Mouse (Mus musculus) cortical plate, adult 2 months (tissue): ENCODE measurements around the gene Vamp2. TPM values are rescaled to one million over a fixed set of nuclear protein-coding genes. Genes with fewer than 3 reads are reported as not detected.
A peak's percentile ranks its signal among the peaks of the same experiment; 100 is the strongest.

Experiments used
- H3K27ac ChIP-seq: fragments of 200-500 bp; 2 replicates; pipeline ENCODE4 v1.5.1; 2012; ENCODE audit warnings: low read length, control low read depth, inconsistent platforms; ENCODE audit not compliant: insufficient read depth
- H3K4me1 ChIP-seq: fragments of 200-500 bp; 2 replicates; pipeline ENCODE4 v1.6.1; 2011; ENCODE audit warnings: low read length; ENCODE audit not compliant: control insufficient read depth, insufficient read depth
- H3K4me3 ChIP-seq: fragments of 200-500 bp; 2 replicates; pipeline ENCODE4 v1.5.1; 2011; ENCODE audit warnings: mild to moderate bottlenecking, low read length, control low read depth; ENCODE audit not compliant: insufficient read depth
- CTCF ChIP-seq: fragments of 200-500 bp; IDR thresholded peaks from 2 replicates; pipeline ENCODE4 v1.5.1; 2011; ENCODE audit warnings: mild to moderate bottlenecking, control low read depth, low read length; ENCODE audit not compliant: insufficient read depth; ENCODE audit errors: extremely low read depth
- POLR2A ChIP-seq: fragments of 200-500 bp; IDR thresholded peaks from 2 replicates; pipeline ENCODE4 v1.6.1; 2011; ENCODE audit warnings: mild to moderate bottlenecking, low read length, control low read depth; ENCODE audit not compliant: insufficient read depth; ENCODE audit errors: extremely low read depth
- polyA plus RNA-seq: library from polyadenylated mRNA; depleted of rRNA; stranded (reverse); fragments of >200 nt; gene quantifications from 2 replicates; pipeline ENCODE4 v1.2.3, GENCODE M21; 2012; rRNA removed

Gene Vamp2
- polyA plus RNA-seq, 1 experiment, result 1,156 TPM

GRCm38 (mm10) chr11:69125041-69125851, 37.0 kb downstream of the Vamp2 start:
- H3K4me3 ChIP-seq, result peak overlapping the region; percentile 44
- TF ChIP-seq CTCF (peak; percentile 38), POLR2A (no peak)
- no peak overlapping the region; the same call in 1 of the 2 replicates for H3K27ac ChIP-seq
- no peaks in the 10 kb centered on the region for H3K4me1 ChIP-seq

DNA sequence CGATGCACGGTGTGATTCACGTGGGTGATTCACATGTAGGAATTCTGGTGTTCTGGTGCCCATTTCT, 37.4 kb downstream of the Vamp2 start, which contains the start of gene Aloxe3:
TSS of gene Aloxe3 (plus strand) at position 45 of the 67 bp plus-strand sequence.
- TF ChIP-seq POLR2A, result no peak
- TF ChIP-seq CTCF, result no peak
- H3K4me3 ChIP-seq, result peak within 1 kb of the TSS; percentile 76
- no peaks in the 10 kb centered on the region for H3K4me1 ChIP-seq
- no peak within 1 kb of the TSS; the same call in 1 of the 2 replicates for H3K27ac ChIP-seq

DNA sequence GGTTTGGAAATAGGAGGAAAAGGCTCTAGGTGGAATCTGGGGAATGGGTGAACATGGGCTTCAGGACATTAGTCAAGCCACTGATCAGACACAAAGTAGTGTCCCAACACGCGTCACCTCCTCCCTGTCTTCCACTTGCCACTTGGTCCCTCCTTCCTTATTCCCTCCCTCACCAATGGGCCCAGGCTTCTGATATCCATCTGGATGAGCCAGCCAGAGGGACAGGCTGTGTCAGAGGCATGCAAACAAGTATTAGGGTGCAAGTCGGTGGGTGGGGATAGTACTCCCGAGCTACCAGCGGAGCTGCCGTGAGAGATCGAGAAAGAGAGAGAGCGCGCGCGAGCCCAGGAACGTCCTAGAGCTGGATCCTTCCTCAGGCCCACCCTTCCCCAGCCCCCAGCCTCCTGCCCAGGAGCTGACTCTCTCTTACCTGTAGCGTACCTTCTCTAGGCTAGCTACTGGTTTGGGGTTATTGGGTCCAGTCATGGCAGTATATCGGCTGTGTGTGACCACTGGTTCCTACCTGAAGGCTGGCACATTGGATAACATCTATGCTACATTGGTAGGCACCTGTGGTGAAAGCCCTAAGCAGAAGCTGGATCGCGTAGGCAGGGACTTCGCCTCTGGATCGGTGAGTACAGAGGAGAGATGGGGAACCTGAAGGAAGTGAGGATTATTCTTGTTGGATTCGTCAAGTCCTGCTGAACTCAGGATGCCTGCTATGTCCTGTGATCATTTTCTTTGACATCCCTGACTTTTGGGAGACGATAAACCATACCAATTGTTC, 37.8 kb downstream of the Vamp2 start:
- Histone ChIP-seq H3K27ac (no peak overlapping the region; the same call in 1 of the 2 replicates), H3K4me3 (peak overlapping the region; percentile 44), H3K4me1 (no peaks in the 10 kb centered on the region)
- no peak for TF ChIP-seq POLR2A
- no peak for TF ChIP-seq CTCF

GRCm38 (mm10) chr11:69126706-69127095, 38.4 kb downstream of the Vamp2 start:
- TF ChIP-seq POLR2A (no peak), CTCF (no peak)
- Histone ChIP-seq H3K4me3 (peak overlapping the region; percentile 44; the same call in 1 of the 2 replicates), H3K27ac (no peak overlapping the region), H3K4me1 (no peaks in the 10 kb centered on the region)

DNA sequence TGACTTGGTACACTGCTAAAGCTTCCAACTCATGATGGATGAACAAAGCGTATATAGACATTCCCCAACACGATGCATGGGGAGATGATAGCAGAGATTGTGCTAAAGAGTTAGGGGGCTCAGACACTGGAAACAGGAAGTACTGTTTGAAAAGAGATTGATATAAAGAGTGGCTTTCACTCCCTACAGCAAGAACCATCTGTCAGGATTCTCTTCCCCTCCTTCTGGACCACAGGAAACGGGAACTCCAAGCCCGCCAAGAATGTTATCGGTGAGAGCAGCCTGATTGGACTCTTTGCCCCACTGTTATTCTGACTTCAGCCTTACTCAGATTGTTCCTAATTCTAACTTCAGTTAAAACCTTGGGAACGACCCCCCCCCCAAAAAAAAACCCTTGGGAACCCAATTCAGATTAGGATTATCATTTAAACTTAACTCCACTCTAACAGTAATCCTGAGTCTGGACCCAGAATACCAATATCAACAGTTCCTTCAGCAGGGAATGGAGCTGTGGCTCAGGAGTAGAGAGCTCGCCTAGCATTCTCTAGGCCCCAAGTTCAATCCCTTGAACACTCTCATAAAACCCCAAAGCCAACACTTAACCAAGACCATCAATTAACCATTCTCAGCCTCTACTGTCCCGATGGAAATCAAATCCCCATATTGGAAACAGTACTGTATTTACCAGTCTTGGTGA, 40.3 kb downstream of the Vamp2 start:
- TF ChIP-seq CTCF (no peak), POLR2A (no peak)
- Histone ChIP-seq H3K27ac (no peak overlapping the region), H3K4me3 (no peak overlapping the region), H3K4me1 (no peaks in the 10 kb centered on the region)

- H3K27ac ChIP-seq, result no peak overlapping the region
- no peaks in the 10 kb centered on the region for H3K4me1 ChIP-seq
- H3K4me3 ChIP-seq, result peak overlapping the region; percentile 30
- TF ChIP-seq CTCF (no peak), POLR2A (no peak)
These were observed 45.3 kb downstream of the Vamp2 start for GRCm38 (mm10) chr11:69133566-69133922.

DNA sequence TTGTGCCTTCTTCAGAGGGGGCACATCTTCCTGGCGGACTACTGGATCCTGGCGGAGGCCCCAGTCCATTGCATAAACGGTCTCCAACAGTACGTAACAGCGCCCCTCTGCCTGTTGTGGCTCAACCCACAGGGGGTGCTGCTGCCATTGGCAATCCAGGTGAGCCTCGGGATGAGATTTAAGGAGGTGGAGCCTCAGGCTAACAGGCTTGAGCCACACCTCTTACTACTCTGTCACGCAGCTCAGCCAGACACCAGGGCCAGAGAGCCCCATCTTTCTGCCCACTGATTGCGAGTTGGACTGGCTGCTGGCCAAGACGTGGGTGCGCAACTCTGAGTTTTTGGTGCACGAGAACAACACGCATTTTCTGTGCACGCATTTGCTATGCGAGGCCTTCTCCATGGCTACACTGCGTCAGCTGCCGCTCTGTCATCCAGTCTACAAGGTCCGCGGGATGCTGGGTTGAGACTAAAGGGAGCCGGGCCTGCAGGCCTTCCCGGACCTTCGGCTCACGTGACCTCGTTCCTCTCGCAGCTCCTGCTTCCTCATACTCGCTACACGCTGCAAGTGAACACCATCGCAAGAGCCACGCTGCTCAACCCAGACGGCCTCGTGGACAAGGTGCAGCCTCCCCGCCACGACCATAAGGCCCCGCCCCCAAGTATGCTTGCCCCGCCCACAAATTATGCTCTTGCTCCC, 45.8 kb downstream of the Vamp2 start:
- Histone ChIP-seq H3K27ac (no peak overlapping the region), H3K4me3 (peak overlapping the region; percentile 30), H3K4me1 (no peaks in the 10 kb centered on the region)
- TF ChIP-seq POLR2A (peak; percentile 37; the same call in 1 of the 2 replicates), CTCF (peak; percentile 37; the same call in 1 of the 2 replicates)

DNA sequence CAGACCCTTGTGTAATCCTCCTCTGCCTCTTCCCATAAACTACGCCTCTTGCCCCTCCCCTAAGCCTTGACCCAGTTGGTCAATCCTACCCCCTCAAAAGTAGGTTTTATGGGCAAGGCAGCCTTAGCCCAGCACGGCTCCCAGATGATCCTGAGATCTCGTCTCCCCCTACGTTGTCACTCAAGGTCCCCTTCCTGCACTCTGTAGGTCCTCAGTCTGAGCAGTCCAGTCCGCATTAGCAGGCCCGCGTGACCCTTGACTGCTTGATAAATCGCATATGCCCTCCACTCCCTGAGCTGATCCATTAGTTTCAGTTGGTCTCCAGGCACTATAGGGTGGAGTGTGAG, 46.3 kb downstream of the Vamp2 start:
- peak overlapping the region; percentile 30; the same call in 1 of the 2 replicates for H3K4me3 ChIP-seq
- TF ChIP-seq CTCF, result no peak
- TF ChIP-seq POLR2A, result no peak
- H3K27ac ChIP-seq, result no peak overlapping the region
- no peaks in the 10 kb centered on the region for H3K4me1 ChIP-seq

DNA sequence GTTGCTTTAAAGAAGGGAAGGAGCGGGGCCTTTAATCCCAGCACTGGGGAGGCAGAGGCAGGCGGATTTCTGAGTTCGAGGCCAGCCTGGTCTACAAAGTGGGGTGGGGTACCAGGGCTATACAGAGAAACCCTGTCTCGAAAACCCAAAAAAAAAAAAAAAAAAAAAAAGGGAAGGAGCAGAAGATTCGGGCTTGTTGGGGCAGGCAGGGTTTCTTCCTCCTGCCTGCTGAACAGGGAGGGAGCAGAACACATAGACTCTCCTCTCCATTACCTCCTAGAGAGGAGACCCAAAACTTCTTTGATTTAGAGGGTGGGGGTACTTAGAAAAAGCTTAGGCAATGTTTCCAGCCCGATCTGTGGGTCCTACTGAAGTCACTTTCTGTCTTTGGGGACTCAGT, 47.1 kb downstream of the Vamp2 start:
- H3K4me1 ChIP-seq, result no peaks in the 10 kb centered on the region
- TF ChIP-seq CTCF (no peak), POLR2A (no peak)
- no peak overlapping the region for H3K4me3 ChIP-seq
- no peak overlapping the region for H3K27ac ChIP-seq

Other genes with a start within 250 kb of the Vamp2 start
- gene Ndel1, start 216.6 kb upstream of the Vamp2 start, polyA plus RNA-seq, result 102 and 103 TPM in 2 replicates
- 0.04 and 0.06 TPM in 2 replicates for gene Rnf222, start 199.9 kb upstream of the Vamp2 start, polyA plus RNA-seq
- gene Rpl26, start 186.9 kb upstream of the Vamp2 start, polyA plus RNA-seq, result 1,839 and 1,926 TPM in 2 replicates
- 0.79 and 1.2 TPM in 2 replicates for gene Odf4, start 161.4 kb upstream of the Vamp2 start, polyA plus RNA-seq
- gene Arhgef15, start 131.0 kb upstream of the Vamp2 start, polyA plus RNA-seq, result 27.5 and 32.5 TPM in 2 replicates
- gene Slc25a35, start 120.4 kb upstream of the Vamp2 start, polyA plus RNA-seq, result 12.2 and 12.8 TPM in 2 replicates
- gene Rangrf, start 113.3 kb upstream of the Vamp2 start, polyA plus RNA-seq, result 33.8 and 37.5 TPM in 2 replicates
- gene Pfas, start 80.0 kb upstream of the Vamp2 start, polyA plus RNA-seq, result 17.6 and 20.9 TPM in 2 replicates
- 47.0 and 50.0 TPM in 2 replicates for gene Ctc1, start 72.6 kb upstream of the Vamp2 start, polyA plus RNA-seq
- 0.57 and 1.2 TPM in 2 replicates for gene Aurkb, start 42.8 kb upstream of the Vamp2 start, polyA plus RNA-seq
- 32.5 and 34.1 TPM in 2 replicates for gene Borcs6, start 28.8 kb upstream of the Vamp2 start, polyA plus RNA-seq
- 20.6 and 21.4 TPM in 2 replicates for gene Tmem107, start 17.7 kb upstream of the Vamp2 start, polyA plus RNA-seq
- 48.3 and 57.6 TPM in 2 replicates for gene Per1, start 6.7 kb downstream of the Vamp2 start, polyA plus RNA-seq
- 0.50 and 0.83 TPM in 2 replicates for gene Hes7, start 31.9 kb downstream of the Vamp2 start, polyA plus RNA-seq
- 2.1 and 2.3 TPM in 2 replicates for gene 9130213A22Rik, start 34.1 kb downstream of the Vamp2 start, polyA plus RNA-seq
- gene Aloxe3, start 37.4 kb downstream of the Vamp2 start, polyA plus RNA-seq, result 8.7 and 11.6 TPM in 2 replicates
- 4.4 and 5.4 TPM in 2 replicates for gene Alox12b, start 68.5 kb downstream of the Vamp2 start, polyA plus RNA-seq
- gene Alox8, start 109.4 kb downstream of the Vamp2 start, polyA plus RNA-seq, result 2.2 and 2.7 TPM in 2 replicates
- 1.6 TPM in 2 replicates for gene Gucy2e, start 148.5 kb downstream of the Vamp2 start, polyA plus RNA-seq
- gene Cntrob, start 235.3 kb downstream of the Vamp2 start, polyA plus RNA-seq, result 25.4 and 32.3 TPM in 2 replicates
- 73.9 and 77.0 TPM in 2 replicates for gene Trappc1, start 235.5 kb downstream of the Vamp2 start, polyA plus RNA-seq
- gene Kcnab3, start 237.8 kb downstream of the Vamp2 start, polyA plus RNA-seq, result 96.5 and 106 TPM in 2 replicates